Mouse (Mus musculus) spleen, embryonic (tissue): ENCODE data around the gene Kcnip2.

Source experiments
- CTCF ChIA-PET: fragments of 350-600 bp; sonication (Branson Sonifier 250); formaldehyde crosslinking; loops from one replicate; lab custom pipeline; 2022; lab: Charles Lee

Kcnip2 gene

GRCm38 (mm10) chr19:45742984-45743575 lies 72.8 kb downstream of the Kcnip2 start:
- CTCF ChIA-PET: no interaction called here

- CTCF ChIA-PET: no interaction called here
These were observed 73.5 kb downstream of the Kcnip2 start, which contains the start of gene Fgf8 for GRCm38 (mm10) chr19:45742218-45742983. Gene Fgf8, minus strand, starts transcription at chr19:45742915.
